Mouse (Mus musculus): ENCODE measurements around the gene Fam213a. TPM values are rescaled to one million over a fixed set of nuclear protein-coding genes. Genes with fewer than 3 reads are reported as not detected.

Fam213a gene
- polyA plus RNA-seq, 2 experiments from 2014 or later = 8.5 to 9.2 TPM

Other genes starting within 250 kb of the Fam213a start
- not detected for gene Sh2d4b, start 120.5 kb downstream of the Fam213a start, polyA plus RNA-seq (2017; shearing (Covaris generic))
- gene Tspan14, start 47.0 kb downstream of the Fam213a start, polyA plus RNA-seq (2017; shearing (Covaris generic)) = 10 to 100 TPM; 56.8 to 58.3 TPM
- not detected for gene Dydc2, start 55.4 kb upstream of the Fam213a start, polyA plus RNA-seq (2017; shearing (Covaris generic))
- not detected for gene Dydc1, start 59.1 kb upstream of the Fam213a start, polyA plus RNA-seq (2017; shearing (Covaris generic))
- gene Mat1a, start 91.2 kb upstream of the Fam213a start, polyA plus RNA-seq (2017; shearing (Covaris generic)) = not detected
- not detected for gene Sftpa1, start 118.0 kb upstream of the Fam213a start, polyA plus RNA-seq (2017; shearing (Covaris generic))
- not detected for gene Mbl1, start 137.7 kb upstream of the Fam213a start, polyA plus RNA-seq (2017; shearing (Covaris generic))
- gene Sftpd, start 171.4 kb upstream of the Fam213a start, polyA plus RNA-seq (2017; shearing (Covaris generic)) = not detected